Mouse (Mus musculus): ENCODE data around the gene Spc24. TPM values are rescaled to one million over a fixed set of nuclear protein-coding genes. Genes with fewer than 3 reads are reported as not detected.
"Not testable (repeated sequence)": the region's sequence is repeated elsewhere in the genome, so short reads cannot be mapped to it uniquely, and the experiment has no call there.

Gene Spc24
- total RNA-seq, 2 experiments from 2014 or later = 23.6 to 63.8 TPM

- peak; percentile 78 for ATAC-seq (replicated peaks; ENCODE audit: low FRiP score, poor library complexity, severe bottlenecking)
Observed at GRCm38 (mm10) chr9:21786906-21787305, 26.8 kb upstream of the Spc24 start.

- not testable (repeated sequence) for ATAC-seq (replicated peaks; ENCODE audit: low FRiP score, poor library complexity, severe bottlenecking)
Observed at GRCm38 (mm10) chr9:21786309-21786708, 26.2 kb upstream of the Spc24 start.

- no peak for ATAC-seq (replicated peaks; ENCODE audit: low FRiP score, poor library complexity, severe bottlenecking)
Observed at GRCm38 (mm10) chr9:21784517-21785307, 24.6 kb upstream of the Spc24 start.

GRCm38 (mm10) chr9:21781657-21782468, 21.8 kb upstream of the Spc24 start:
- no peak for ATAC-seq (replicated peaks; ENCODE audit: low FRiP score, poor library complexity, severe bottlenecking)

GRCm38 (mm10) chr9:21777726-21778125, 17.6 kb upstream of the Spc24 start:
- ATAC-seq (replicated peaks; ENCODE audit: low FRiP score, poor library complexity, severe bottlenecking) = no peak

GRCm38 (mm10) chr9:21774353-21774752, 14.2 kb upstream of the Spc24 start:
- no peak for ATAC-seq (replicated peaks; ENCODE audit: low FRiP score, poor library complexity, severe bottlenecking)

GRCm38 (mm10) chr9:21773396-21773795, 13.3 kb upstream of the Spc24 start:
- not testable (repeated sequence) for ATAC-seq (replicated peaks; ENCODE audit: low FRiP score, poor library complexity, severe bottlenecking)

GRCm38 (mm10) chr9:21769558-21770183, 9.6 kb upstream of the Spc24 start:
- 0 out of 2 replicates have a peak, but pooled peaks have one; percentile 43 for ATAC-seq (replicated peaks; ENCODE audit: low FRiP score, poor library complexity, severe bottlenecking)

GRCm38 (mm10) chr9:21768511-21769411, 8.7 kb upstream of the Spc24 start:
- no peak for ATAC-seq (replicated peaks; ENCODE audit: low FRiP score, poor library complexity, severe bottlenecking)

GRCm38 (mm10) chr9:21767896-21768295, 7.8 kb upstream of the Spc24 start:
- ATAC-seq (replicated peaks; ENCODE audit: low FRiP score, poor library complexity, severe bottlenecking) = no peak

- ATAC-seq (replicated peaks; ENCODE audit: low FRiP score, poor library complexity, severe bottlenecking) = no peak
Observed at GRCm38 (mm10) chr9:21764084-21764999, 4.2 kb upstream of the Spc24 start.

- no peak for ATAC-seq (replicated peaks; ENCODE audit: low FRiP score, poor library complexity, severe bottlenecking)
Observed at GRCm38 (mm10) chr9:21762135-21762534, 2.0 kb upstream of the Spc24 start.

- ATAC-seq (replicated peaks; ENCODE audit: low FRiP score, poor library complexity, severe bottlenecking) = 0 out of 2 replicates have a peak, but pooled peaks have one; percentile 2
Observed at GRCm38 (mm10) chr9:21759718-21760117, 385 bp downstream of the Spc24 start.

GRCm38 (mm10) chr9:21758576-21759529, 1.2 kb downstream of the Spc24 start:
- ATAC-seq (replicated peaks; ENCODE audit: low FRiP score, poor library complexity, severe bottlenecking) = no peak

GRCm38 (mm10) chr9:21754516-21755321, 5.4 kb downstream of the Spc24 start:
- no peak for ATAC-seq (replicated peaks; ENCODE audit: low FRiP score, poor library complexity, severe bottlenecking)

- ATAC-seq (replicated peaks; ENCODE audit: low FRiP score, poor library complexity, severe bottlenecking) = no peak
Observed at GRCm38 (mm10) chr9:21754003-21754402, 6.1 kb downstream of the Spc24 start.
